ENCODE assay signal across 13 mouse cellular contexts in genomic region chr9:75523646-75524045, GRCm38 (mm10). TPM values are rescaled to one million over a fixed set of nuclear protein-coding genes. Genes with fewer than 3 reads are reported as not detected.
DNase-seq lines count a peak whose midpoint lies in the region; ATAC-seq lines count a peak whose summit lies in the region.
"Had no signal": no experiment of that assay in that cellular context is flagged by ENCODE, and none has a peak within 500 bp of the region (broad histone marks: within the 10 kb centered on the region; RNA-seq: fewer than 3 reads in every experiment).

No protein-coding gene starts in this region.

- no peaks in the 10 kb centered on the region for H3K27me3 ChIP-seq in embryonic facial prominence, embryonic 15.5 days
- H3K27me3 ChIP-seq in liver, embryonic 11.5 days (replicated peaks; ENCODE audit: control insufficient read depth, insufficient read depth, low read length), result no peaks in the 10 kb centered on the region
- H3K27me3 ChIP-seq: neural tube, embryonic 12.5 days had no signal

- intact Hi-C loops in heart, postnatal 25 days (cut with DNase I), result loop anchor here (2.0 kb wide), 1 partner anchor 37 kb away; no protein-coding TSS in a partner anchor

- peaks cover 11% of the 10 kb centered on the region for H3K36me3 ChIP-seq in embryonic facial prominence, embryonic 15.5 days
- peaks cover 4% of the 10 kb centered on the region; the same call in 1 of the 2 replicates for H3K36me3 ChIP-seq in liver, embryonic 11.5 days (ENCODE audit: control insufficient read depth, insufficient read depth, low read length)

- no peak overlapping the region for H3K27ac ChIP-seq in embryonic facial prominence, embryonic 15.5 days (replicated peaks)
- H3K27ac ChIP-seq in liver, embryonic 11.5 days (ENCODE audit: low read depth, low read length), result no peak overlapping the region
- H3K27ac ChIP-seq: hindbrain, embryonic 14.5 days; liver, embryonic 14.5 days; neural tube, embryonic 12.5 days had no signal

- H3K9ac ChIP-seq in embryonic facial prominence, embryonic 15.5 days, result no peak overlapping the region
- H3K9ac ChIP-seq in liver, embryonic 11.5 days (ENCODE audit: low read depth, low read length), result no peak overlapping the region
- H3K9ac ChIP-seq: hindbrain, embryonic 14.5 days; liver, embryonic 14.5 days; neural tube, embryonic 12.5 days had no signal

- no peaks in the 10 kb centered on the region for H3K9me3 ChIP-seq in embryonic facial prominence, embryonic 15.5 days (replicated peaks)
- H3K9me3 ChIP-seq in liver, embryonic 11.5 days (ENCODE audit: control insufficient read depth, low read length), result no peaks in the 10 kb centered on the region
- H3K9me3 ChIP-seq: neural tube, embryonic 12.5 days had no signal

- H3K4me3 ChIP-seq in embryonic facial prominence, embryonic 15.5 days (replicated peaks), result no peak overlapping the region
- no peak overlapping the region for H3K4me3 ChIP-seq in liver, embryonic 11.5 days (ENCODE audit: low read depth, low read length)
- H3K4me3 ChIP-seq: neural tube, embryonic 12.5 days had no signal

- H3K4me2 ChIP-seq in embryonic facial prominence, embryonic 15.5 days (replicated peaks), result no peak overlapping the region
- H3K4me2 ChIP-seq in liver, embryonic 11.5 days, result no peak overlapping the region
- H3K4me2 ChIP-seq: hindbrain, embryonic 14.5 days; midbrain, embryonic 11.5 days; neural tube, embryonic 12.5 days had no signal

- DNase-seq in cerebellum, postnatal 14 days, result peak; percentile 23 to 24
- DNase-seq in cerebellum, adult 11 months, result no peak
- DNase-seq in layer of hippocampus, adult 18-20 months (ENCODE audit: low spot score in 2 of 2), result peak; percentile 10 to 54
- no peak for DNase-seq in layer of hippocampus, adult 9-10 months (ENCODE audit: low spot score)
- DNase-seq in heart, postnatal 25 days (ENCODE audit: low spot score), result peak; percentile 56
- DNase-seq in liver, embryonic 11.5 days (ENCODE audit: low spot score), result no peak
- DNase-seq in Muller cell, postnatal 12 days (ENCODE audit: inconsistent ontology term), result no peak
- DNase-seq: embryo, embryonic 11 days had no signal

- WGBS in embryonic facial prominence, embryonic 15.5 days, result 64% methylated on average over 6 of the region's 6 CpGs
- WGBS in liver, embryonic 11.5 days, result 86% methylated on average over 6 of the region's 6 CpGs

- peak; percentile 57; the same call in 1 of the 2 replicates for ATAC-seq in embryonic facial prominence, embryonic 15.5 days (ENCODE audit: insufficient number of reproducible peaks, low FRiP score, low TSS enrichment, low read depth)
- ATAC-seq in liver, embryonic 11.5 days (replicated peaks; ENCODE audit: low FRiP score), result no peak

- H3K4me1 ChIP-seq in embryonic facial prominence, embryonic 15.5 days, result peaks cover 5% of the 10 kb centered on the region; the same call in 1 of the 2 replicates
- H3K4me1 ChIP-seq in liver, embryonic 11.5 days (replicated peaks; ENCODE audit: control insufficient read depth, insufficient read depth, low read length), result peaks cover 7% of the 10 kb centered on the region
- H3K4me1 ChIP-seq: neural tube, embryonic 12.5 days had no signal

RNA-seq across cellular contexts. Expression of gene Tmod3, which starts 35.8 kb away (rescaled TPM):
- 10 to 100 TPM; 39.9 to 41.2 TPM for total RNA-seq in layer of hippocampus, adult 18-20 months (2021)
- 131 and 144 TPM in 2 replicates for polyA plus RNA-seq in embryonic facial prominence, embryonic 15.5 days (2015; fragmentation: Nextera tagmentation; extraction: Ambion mirVana)
- total RNA-seq in heart, postnatal 25 days (2021), result 10 to 100 TPM; 62.9 to 74.0 TPM
- 63.2 and 63.6 TPM in 2 replicates for polyA plus RNA-seq in liver, embryonic 11.5 days (2014; fragmentation: Nextera tagmentation; extraction: Ambion mirVana)

Comparison
In these comparisons a context has a peak if more than half of its experiments do, and no peak if none do; other contexts are left out.
1. DNase-seq: peak in cerebellum, postnatal 14 days (2 of 2), layer of hippocampus, adult 18-20 months (2 of 2) and heart, postnatal 25 days (single experiment); none in cerebellum, adult 11 months (single experiment), layer of hippocampus, adult 9-10 months (single experiment), liver, embryonic 11.5 days (single experiment) and Muller cell, postnatal 12 days (single experiment).